In genomic region chr10:68669330-68669729, GRCm38 (mm10) we compare ENCODE assay signal across 27 mouse cellular contexts. TPM values are rescaled to one million over a fixed set of nuclear protein-coding genes. Genes with fewer than 3 reads are reported as not detected.
"Had no signal": no experiment of that assay in that cellular context is flagged by ENCODE, and none has a peak within 500 bp of the region (broad histone marks: within the 10 kb centered on the region; RNA-seq: fewer than 3 reads in every experiment).

No protein-coding gene starts in this region.

- H3K4me2 ChIP-seq: hindbrain, embryonic 13.5 days; hindbrain, embryonic 15.5 days; limb, embryonic 12.5 days; liver, embryonic 11.5 days; liver, embryonic 13.5 days; liver, embryonic 15.5 days had no signal

- H3K4me1 ChIP-seq: hindbrain, embryonic 13.5 days; hindbrain, embryonic 15.5 days; liver, embryonic 13.5 days; liver, embryonic 15.5 days had no signal

- H3K27ac ChIP-seq: heart, adult 2 months; hindbrain, embryonic 13.5 days; hindbrain, embryonic 15.5 days; hindbrain, postnatal 0 days; layer of hippocampus, adult 2 months; left cerebral cortex, adult 2 months; limb, embryonic 10.5 days; limb, embryonic 12.5 days; liver, embryonic 13.5 days; liver, embryonic 15.5 days had no signal

- ATAC-seq: hindbrain, postnatal 0 days; intestine, embryonic 16.5 days; liver, postnatal 0 days had no signal

- H3K36me3 ChIP-seq: heart, embryonic 13.5 days; heart, embryonic 15.5 days; hindbrain, embryonic 13.5 days; hindbrain, embryonic 15.5 days; limb, embryonic 10.5 days; limb, embryonic 12.5 days; liver, embryonic 13.5 days; liver, embryonic 15.5 days had no signal

- DNase-seq: gastrocnemius, postnatal 14 days; gastrocnemius, postnatal 36 days; heart, adult 11 months; heart, adult 2 months; heart, postnatal 14 days; heart, postnatal 36 days; kidney, adult 11 months; kidney, adult 2 months; kidney, postnatal 10 days; kidney, postnatal 25 days; kidney, postnatal 4 days; liver; liver, embryonic 13.5 days; liver, postnatal 0 days had no signal

- H3K27me3 ChIP-seq: heart, embryonic 13.5 days; heart, embryonic 15.5 days; hindbrain, embryonic 13.5 days; hindbrain, embryonic 15.5 days; limb, embryonic 12.5 days; liver, embryonic 13.5 days; liver, embryonic 15.5 days had no signal

- H3K9ac ChIP-seq: heart, embryonic 15.5 days; hindbrain, embryonic 13.5 days; hindbrain, embryonic 15.5 days; limb, embryonic 12.5 days; liver, embryonic 13.5 days; liver, embryonic 15.5 days; liver, postnatal 0 days had no signal

- H3K9me3 ChIP-seq: heart, embryonic 13.5 days; heart, embryonic 15.5 days; hindbrain, embryonic 13.5 days; hindbrain, embryonic 15.5 days; limb, embryonic 10.5 days; limb, embryonic 12.5 days; liver, embryonic 13.5 days; liver, embryonic 15.5 days had no signal

- H3K4me3 ChIP-seq: heart, adult 2 months; heart, embryonic 15.5 days; hindbrain, embryonic 13.5 days; hindbrain, embryonic 15.5 days; layer of hippocampus, adult 2 months; left cerebral cortex, adult 2 months; limb, embryonic 10.5 days; limb, embryonic 12.5 days; liver, embryonic 13.5 days; liver, embryonic 15.5 days had no signal

RNA-seq across cellular contexts. Expression of gene Tmem26, which starts 54.1 kb away (rescaled TPM):
- total RNA-seq: hematopoietic stem cell, adult 5-6 weeks had no signal
